9 mouse cellular contexts compared by ENCODE assay signal in the genomic region with DNA sequence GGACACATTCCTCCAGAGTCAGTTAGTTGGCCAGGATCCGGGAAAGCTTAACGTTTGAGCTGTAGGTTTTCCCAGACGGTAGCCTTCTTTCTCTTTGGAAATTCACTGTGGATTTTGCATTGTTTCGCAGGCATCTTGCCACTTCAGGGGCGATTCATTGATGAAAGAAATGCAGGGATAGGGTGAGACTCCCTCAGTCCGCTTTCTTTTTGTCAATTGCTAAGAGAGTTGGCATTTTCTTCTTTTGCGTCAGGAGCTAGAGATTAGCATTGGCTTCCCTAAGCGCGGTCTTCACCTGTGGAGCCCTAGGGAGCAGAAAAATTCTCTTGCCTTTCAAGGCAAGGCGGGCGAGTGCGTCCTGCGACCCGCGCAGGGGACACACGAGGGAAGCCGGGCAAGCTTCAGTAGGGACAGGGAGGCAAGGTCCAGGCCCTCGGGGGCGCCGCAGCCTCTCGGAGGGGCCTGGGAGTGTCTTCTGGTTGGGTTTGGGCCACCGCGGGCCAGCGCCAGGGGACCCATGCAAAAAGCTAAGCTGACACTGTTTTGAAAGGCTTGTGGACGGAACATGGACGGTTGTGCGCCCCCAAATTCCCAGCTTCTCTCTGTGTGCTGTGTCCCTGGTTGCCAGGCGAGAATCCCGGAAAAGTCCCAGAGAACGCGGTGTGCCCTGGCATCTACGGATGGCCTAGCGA. TPM values are rescaled to one million over a fixed set of nuclear protein-coding genes. Genes with fewer than 3 reads are reported as not detected.
DNase-seq lines count a peak whose midpoint lies in the region; ATAC-seq and TF ChIP-seq lines count a peak whose summit lies in the region.
"Had no signal": no experiment of that assay in that cellular context is flagged by ENCODE, and none has a peak within 500 bp of the region (broad histone marks: within the 10 kb centered on the region; RNA-seq: fewer than 3 reads in every experiment).

No protein-coding gene starts in this region.

- TF ChIP-seq CTCF in forebrain, postnatal 0 days (IDR thresholded peaks at IDR 0.05; ENCODE audit: low read depth) = no peak
- no peak for TF ChIP-seq CTCF in stomach, postnatal 0 days (IDR thresholded peaks at IDR 0.05; ENCODE audit: low read depth)

- WGBS in forebrain, postnatal 0 days = 6% methylated on average over 33 of the region's 33 CpGs
- WGBS in liver, embryonic 15.5 days (ENCODE audit: insufficient replicate concordance) = 3% methylated on average over 33 of the region's 33 CpGs
- 10% methylated on average over 33 of the region's 33 CpGs for WGBS in stomach, postnatal 0 days

- no peaks in the 10 kb centered on the region for H3K9me3 ChIP-seq in forebrain, postnatal 0 days (ENCODE audit: low read length)
- H3K9me3 ChIP-seq in liver, embryonic 15.5 days (replicated peaks) = no peaks in the 10 kb centered on the region
- H3K9me3 ChIP-seq in stomach, postnatal 0 days (ENCODE audit: control insufficient read depth, low read length) = no peaks in the 10 kb centered on the region

- ATAC-seq in forebrain, postnatal 0 days = no peak
- no peak for ATAC-seq in liver, embryonic 15.5 days (ENCODE audit: insufficient read depth)
- ATAC-seq in stomach, postnatal 0 days (ENCODE audit: low FRiP score, low TSS enrichment) = no peak

- peak overlapping the region; percentile 39 for H3K9ac ChIP-seq in forebrain, postnatal 0 days
- H3K9ac ChIP-seq in liver, embryonic 15.5 days = no peak overlapping the region
- no peak overlapping the region for H3K9ac ChIP-seq in stomach, postnatal 0 days (ENCODE audit: low read length)

- peak; percentile 38 for DNase-seq in thymus, postnatal 4 days
- DNase-seq in thymus, postnatal 10 days (ENCODE audit: low spot score in 2 of 2) = no peak
- peak; percentile 67 for DNase-seq in forebrain, postnatal 0 days
- no peak for DNase-seq in stomach, postnatal 0 days (ENCODE audit: low spot score)
- no peak for DNase-seq in gastrocnemius, adult 18-20 months (ENCODE audit: low spot score)
- no peak for DNase-seq in right cerebral cortex, postnatal 25 days
- DNase-seq in cerebellum, postnatal 36 days = no peak

- H3K36me3 ChIP-seq in forebrain, postnatal 0 days (ENCODE audit: insufficient read depth) = no peaks in the 10 kb centered on the region
- H3K36me3 ChIP-seq in liver, embryonic 15.5 days (replicated peaks) = peaks cover 4% of the 10 kb centered on the region; the same call in 1 of the 2 replicates
- no peaks in the 10 kb centered on the region for H3K36me3 ChIP-seq in stomach, postnatal 0 days (ENCODE audit: control insufficient read depth, insufficient read depth, low read length)

- H3K4me1 ChIP-seq in forebrain, postnatal 0 days (ENCODE audit: insufficient read depth) = 0 out of 2 replicates have a peak, but pooled peaks cover 5% of the 10 kb centered on the region
- H3K4me1 ChIP-seq in liver, embryonic 15.5 days (replicated peaks) = peaks cover 37% of the 10 kb centered on the region
- H3K4me1 ChIP-seq in stomach, postnatal 0 days (replicated peaks; ENCODE audit: control insufficient read depth, insufficient read depth) = no peaks in the 10 kb centered on the region

- peak overlapping the region; percentile 12; the same call in 1 of the 2 replicates for H3K4me3 ChIP-seq in forebrain, postnatal 0 days (ENCODE audit: low read depth, low read length)
- H3K4me3 ChIP-seq in liver, embryonic 15.5 days (replicated peaks) = peak overlapping the region; percentile 12; the same call in 1 of the 2 replicates
- H3K4me3 ChIP-seq in stomach, postnatal 0 days (ENCODE audit: low read depth, low read length) = 0 out of 2 replicates have a peak overlapping the region, but pooled peaks have one; percentile 14
- H3K4me3 ChIP-seq: heart, adult 2 months had no signal

- H3K27ac ChIP-seq in forebrain, postnatal 0 days (ENCODE audit: low read depth, low read length) = peak overlapping the region; percentile 72
- H3K27ac ChIP-seq in liver, embryonic 15.5 days (replicated peaks) = no peak overlapping the region
- H3K27ac ChIP-seq in stomach, postnatal 0 days (replicated peaks) = no peak overlapping the region
- H3K27ac ChIP-seq: heart, adult 2 months had no signal

- no peak for TF ChIP-seq EP300 in stomach, postnatal 0 days (optimal IDR thresholded peaks at IDR 0.05)

- H3K27me3 ChIP-seq in forebrain, postnatal 0 days (ENCODE audit: insufficient read depth, low read length) = peaks cover 15% of the 10 kb centered on the region
- H3K27me3 ChIP-seq in liver, embryonic 15.5 days = peaks cover 71% of the 10 kb centered on the region
- peaks cover 17% of the 10 kb centered on the region; the same call in 1 of the 2 replicates for H3K27me3 ChIP-seq in stomach, postnatal 0 days (ENCODE audit: control insufficient read depth, insufficient read depth, low read length)

- peak overlapping the region; percentile 47 for H3K4me2 ChIP-seq in forebrain, postnatal 0 days (ENCODE audit: low read depth)
- peak overlapping the region; percentile 30 for H3K4me2 ChIP-seq in liver, embryonic 15.5 days
- no peak overlapping the region for H3K4me2 ChIP-seq in stomach, postnatal 0 days (replicated peaks; ENCODE audit: low read depth)

RNA-seq across cellular contexts. Expression of a gene that starts 8.8 kb away (rescaled TPM):
- 12.8 and 18.1 TPM in 2 replicates for total RNA-seq in forebrain, postnatal 0 days (2014; rRNA removed)
- 7.7 and 9.8 TPM in 2 replicates for polyA plus RNA-seq in forebrain, postnatal 0 days (2015; fragmentation: Nextera tagmentation; extraction: Ambion mirVana)
- polyA plus RNA-seq in liver, embryonic 15.5 days (2015; fragmentation: Nextera tagmentation; extraction: Ambion mirVana) = not detected in 2 replicates
- 0.02 TPM in 1 of 2 replicates, not detected in the other for polyA plus RNA-seq in stomach, postnatal 0 days (2015; fragmentation: Nextera tagmentation; extraction: Ambion mirVana)
- not detected for total RNA-seq in gastrocnemius, adult 18-20 months (2021)
- total RNA-seq: heart, adult 2 months had no signal
- polyA plus RNA-seq: heart, adult 2 months had no signal

RNA-seq across cellular contexts. Expression of a gene that starts 31.9 kb away (rescaled TPM):
- total RNA-seq in forebrain, postnatal 0 days (2014; rRNA removed) = 5.1 and 6.8 TPM in 2 replicates
- polyA plus RNA-seq in forebrain, postnatal 0 days (2015; fragmentation: Nextera tagmentation; extraction: Ambion mirVana) = 4.5 and 5.3 TPM in 2 replicates
- 27.9 and 28.5 TPM in 2 replicates for polyA plus RNA-seq in liver, embryonic 15.5 days (2015; fragmentation: Nextera tagmentation; extraction: Ambion mirVana)
- 8.6 and 9.2 TPM in 2 replicates for polyA plus RNA-seq in stomach, postnatal 0 days (2015; fragmentation: Nextera tagmentation; extraction: Ambion mirVana)
- 10 to 100 TPM; 55.5 to 57.9 TPM for total RNA-seq in gastrocnemius, adult 18-20 months (2021)

RNA-seq across cellular contexts. Expression of a gene that starts 32.0 kb away (rescaled TPM):
- total RNA-seq in forebrain, postnatal 0 days (2014; rRNA removed) = 9.5 and 10.6 TPM in 2 replicates
- polyA plus RNA-seq in forebrain, postnatal 0 days (2015; fragmentation: Nextera tagmentation; extraction: Ambion mirVana) = 29.3 and 30.3 TPM in 2 replicates
- 14.1 and 17.4 TPM in 2 replicates for polyA plus RNA-seq in liver, embryonic 15.5 days (2015; fragmentation: Nextera tagmentation; extraction: Ambion mirVana)
- polyA plus RNA-seq in stomach, postnatal 0 days (2015; fragmentation: Nextera tagmentation; extraction: Ambion mirVana) = 17.3 and 19.6 TPM in 2 replicates
- 10 to 100 TPM; 11.9 to 13.8 TPM for total RNA-seq in gastrocnemius, adult 18-20 months (2021)

Comparison
In these comparisons a context has a peak if more than half of its experiments do, and no peak if none do; other contexts are left out.
1. DNase-seq: peak in thymus, postnatal 4 days (single experiment) and forebrain, postnatal 0 days (single experiment); none in thymus, postnatal 10 days (0 of 2), stomach, postnatal 0 days (single experiment), gastrocnemius, adult 18-20 months (single experiment), right cerebral cortex, postnatal 25 days (single experiment) and cerebellum, postnatal 36 days (0 of 2).
2. Peak in every context shown above with its lines, with median percentiles within 50 percentile points of each other: H3K4me3 ChIP-seq.